Mouse (Mus musculus): ENCODE measurements around the gene Tubd1. TPM values are rescaled to one million over a fixed set of nuclear protein-coding genes. Genes with fewer than 3 reads are reported as not detected.

Tubd1 gene
- polyA plus RNA-seq, 1 experiment from 2014 or later, result 14.1 TPM

DNA sequence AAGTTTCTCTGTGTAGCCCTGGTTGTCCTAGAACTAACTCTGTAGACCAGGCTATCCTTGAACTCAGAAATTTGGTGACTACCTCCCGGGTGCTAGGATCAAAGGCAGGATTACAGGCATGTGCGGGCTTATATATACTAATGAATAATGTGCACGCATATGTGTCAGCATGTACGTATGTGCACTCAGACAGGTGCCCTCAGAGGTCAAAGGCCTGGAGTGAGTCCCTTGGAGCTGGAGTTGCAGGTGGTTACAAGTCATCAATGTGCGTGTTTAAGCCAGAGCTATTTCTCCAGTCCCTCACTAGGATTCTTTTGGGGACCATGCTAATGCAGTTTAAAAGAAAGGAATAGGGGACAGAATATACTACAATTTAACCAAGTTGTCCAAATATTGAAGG lies 53.4 kb downstream of the Tubd1 start:
- WGBS, result 91% methylated on average over 5 of the region's 5 CpGs
- no peak for DNase-seq (ENCODE audit: extremely low spot score, low spot score)

DNA sequence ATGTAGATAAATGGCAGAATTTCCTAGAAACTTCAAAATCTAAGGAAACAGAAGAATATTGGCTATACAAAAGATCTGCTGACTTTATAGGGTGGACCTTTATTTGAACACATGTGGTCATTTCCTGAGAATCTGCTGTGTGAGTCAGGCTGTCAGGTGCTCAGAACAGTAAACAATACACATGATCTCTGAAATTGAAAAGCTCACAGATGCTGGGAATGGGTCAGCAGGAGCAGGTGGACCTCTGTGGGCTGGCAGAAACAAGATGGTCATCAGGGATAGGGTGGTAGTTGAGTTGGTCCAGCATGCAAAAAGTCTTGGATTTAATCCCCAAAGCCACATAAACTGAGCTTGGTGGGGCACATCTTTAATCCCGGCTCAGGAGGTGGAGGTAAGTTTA lies 53.8 kb downstream of the Tubd1 start:
- 88% methylated on average over 1 of the region's 1 CpGs for WGBS
- DNase-seq (ENCODE audit: extremely low spot score, low spot score), result no peak
- Histone ChIP-seq H3K27ac (no peak overlapping the region), H3K4me3 (no peak overlapping the region), H3K27me3 (ENCODE audit: poor library complexity, severe bottlenecking) (no peaks in the 10 kb centered on the region), H3K36me3 (replicated peaks) (peaks cover 15% of the 10 kb centered on the region), H3K4me1 (no peaks in the 10 kb centered on the region), H3K9me3 (no peaks in the 10 kb centered on the region)

More for the DNA sequence above, 53.4 kb downstream of the Tubd1 start:
- Histone ChIP-seq H3K4me3 (no peak overlapping the region), H3K36me3 (replicated peaks) (peaks cover 13% of the 10 kb centered on the region), H3K27ac (no peak overlapping the region), H3K4me1 (peaks cover 2% of the 10 kb centered on the region; the same call in 1 of the 2 replicates), H3K27me3 (ENCODE audit: poor library complexity, severe bottlenecking) (no peaks in the 10 kb centered on the region), H3K9me3 (no peaks in the 10 kb centered on the region)

DNA sequence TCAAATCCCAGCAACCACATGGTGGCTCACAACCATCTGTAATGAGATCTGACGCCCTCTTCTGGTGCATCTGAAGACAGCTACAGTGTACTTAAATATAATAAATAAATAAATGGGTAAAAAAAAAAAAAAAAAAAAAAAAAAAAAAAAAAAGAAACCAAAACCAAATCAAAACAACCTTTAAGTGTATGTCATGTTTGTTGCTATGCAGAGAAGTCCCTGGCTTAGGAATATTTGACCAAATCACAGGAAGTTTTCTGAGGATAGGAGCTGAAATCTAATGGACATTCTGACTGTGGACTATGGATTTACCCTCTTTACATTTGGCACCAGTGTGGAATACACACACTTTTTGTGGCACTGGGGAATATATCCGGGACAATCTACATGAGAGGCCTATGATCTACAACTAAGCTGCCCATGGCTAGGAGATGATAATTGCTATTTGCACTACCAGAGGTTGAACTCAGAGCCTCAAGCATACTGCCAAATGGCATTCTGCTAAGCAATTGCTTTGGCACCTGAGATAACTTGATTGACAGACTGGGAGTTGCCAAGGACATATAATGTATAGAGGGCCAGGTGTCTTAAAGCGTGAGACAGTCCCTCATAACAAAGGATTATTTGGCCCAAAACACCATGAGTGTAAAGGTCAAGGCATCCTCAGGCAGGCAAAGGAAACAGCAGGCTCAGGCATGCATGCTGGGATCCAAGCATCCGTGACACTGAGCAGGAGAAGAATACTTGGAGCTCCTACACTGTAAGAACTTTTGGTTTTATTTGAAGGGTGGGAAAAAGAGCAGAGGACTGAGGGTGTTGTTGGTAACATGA lies 54.8 kb downstream of the Tubd1 start:
- Histone ChIP-seq H3K36me3 (replicated peaks) (peaks cover 15% of the 10 kb centered on the region), H3K27ac (no peak overlapping the region), H3K27me3 (ENCODE audit: poor library complexity, severe bottlenecking) (no peaks in the 10 kb centered on the region), H3K4me3 (no peak overlapping the region), H3K4me1 (no peaks in the 10 kb centered on the region), H3K9me3 (no peaks in the 10 kb centered on the region)
- no peak for DNase-seq (ENCODE audit: extremely low spot score, low spot score)
- 80% methylated on average over 4 of the region's 4 CpGs for WGBS

DNA sequence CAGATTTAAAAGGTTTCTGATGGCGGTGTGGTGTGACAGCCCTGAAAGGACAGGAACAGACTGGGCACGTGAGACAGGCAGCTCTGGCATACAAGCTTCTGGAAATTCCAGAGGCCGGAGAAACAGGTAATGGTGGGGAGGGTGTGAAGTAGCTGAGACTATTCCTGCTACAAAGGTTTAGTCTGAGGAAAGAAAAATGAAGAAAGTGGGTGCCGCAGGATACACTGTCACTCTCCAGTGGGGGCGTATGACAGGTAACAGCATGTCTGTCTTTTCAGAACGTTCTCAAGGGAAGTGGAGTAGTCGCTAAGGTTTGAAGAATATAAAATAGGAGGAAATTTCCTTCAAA lies 55.4 kb downstream of the Tubd1 start:
- Histone ChIP-seq H3K27me3 (ENCODE audit: poor library complexity, severe bottlenecking) (no peaks in the 10 kb centered on the region), H3K27ac (no peak overlapping the region), H3K4me1 (no peaks in the 10 kb centered on the region), H3K9me3 (no peaks in the 10 kb centered on the region), H3K36me3 (replicated peaks) (peaks cover 15% of the 10 kb centered on the region), H3K4me3 (no peak overlapping the region)
- WGBS, result 93% methylated on average over 7 of the region's 7 CpGs
- no peak for DNase-seq (ENCODE audit: extremely low spot score, low spot score)

- WGBS, result 69% methylated on average over 3 of the region's 3 CpGs
- H3K4me3 ChIP-seq, result no peak overlapping the region
These were observed 57.3 kb downstream of the Tubd1 start for GRCm38 (mm10) chr11:86602116-86602515.

DNA sequence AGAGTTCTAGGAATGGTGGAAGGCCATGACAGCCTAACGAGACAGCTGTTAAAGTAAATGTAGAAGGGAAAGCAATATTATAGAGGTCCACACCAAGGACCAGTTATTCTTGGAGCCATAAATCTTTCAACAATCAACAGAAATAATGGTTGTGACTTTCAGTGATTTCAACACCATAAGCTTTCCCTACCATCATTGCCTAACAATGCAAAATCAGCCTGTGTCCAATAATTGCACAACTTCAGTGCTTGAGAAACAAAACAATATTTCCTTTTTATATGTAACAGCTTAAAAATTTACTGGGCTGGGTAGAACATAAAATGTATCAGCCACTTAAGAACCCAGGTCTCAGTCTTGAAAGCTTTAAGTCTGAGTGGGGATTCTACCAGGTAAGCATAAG lies 58.9 kb downstream of the Tubd1 start:
- Histone ChIP-seq H3K27ac (no peak overlapping the region), H3K9me3 (no peaks in the 10 kb centered on the region), H3K4me1 (no peaks in the 10 kb centered on the region), H3K27me3 (ENCODE audit: poor library complexity, severe bottlenecking) (no peaks in the 10 kb centered on the region), H3K36me3 (replicated peaks) (peaks cover 31% of the 10 kb centered on the region), H3K4me3 (no peak overlapping the region)
- no peak for DNase-seq (ENCODE audit: extremely low spot score, low spot score)
- WGBS, result 88% methylated on average over 1 of the region's 1 CpGs

More at GRCm38 (mm10) chr11:86602116-86602515, 57.3 kb downstream of the Tubd1 start:
- peaks cover 28% of the 10 kb centered on the region for H3K36me3 ChIP-seq (replicated peaks)
- H3K9me3 ChIP-seq, result no peaks in the 10 kb centered on the region
- no peak for DNase-seq (ENCODE audit: extremely low spot score, low spot score)
- no peaks in the 10 kb centered on the region for H3K4me1 ChIP-seq
- no peak overlapping the region for H3K27ac ChIP-seq
- no peaks in the 10 kb centered on the region for H3K27me3 ChIP-seq (ENCODE audit: poor library complexity, severe bottlenecking)

- DNase-seq (ENCODE audit: extremely low spot score, low spot score), result no peak
- 92% methylated on average over 3 of the region's 3 CpGs for WGBS
- Histone ChIP-seq H3K27me3 (ENCODE audit: poor library complexity, severe bottlenecking) (no peaks in the 10 kb centered on the region), H3K4me1 (no peaks in the 10 kb centered on the region), H3K9me3 (no peaks in the 10 kb centered on the region), H3K27ac (no peak overlapping the region), H3K36me3 (replicated peaks) (peaks cover 31% of the 10 kb centered on the region), H3K4me3 (no peak overlapping the region)
These were observed 59.5 kb downstream of the Tubd1 start for GRCm38 (mm10) chr11:86604289-86604688.

DNA sequence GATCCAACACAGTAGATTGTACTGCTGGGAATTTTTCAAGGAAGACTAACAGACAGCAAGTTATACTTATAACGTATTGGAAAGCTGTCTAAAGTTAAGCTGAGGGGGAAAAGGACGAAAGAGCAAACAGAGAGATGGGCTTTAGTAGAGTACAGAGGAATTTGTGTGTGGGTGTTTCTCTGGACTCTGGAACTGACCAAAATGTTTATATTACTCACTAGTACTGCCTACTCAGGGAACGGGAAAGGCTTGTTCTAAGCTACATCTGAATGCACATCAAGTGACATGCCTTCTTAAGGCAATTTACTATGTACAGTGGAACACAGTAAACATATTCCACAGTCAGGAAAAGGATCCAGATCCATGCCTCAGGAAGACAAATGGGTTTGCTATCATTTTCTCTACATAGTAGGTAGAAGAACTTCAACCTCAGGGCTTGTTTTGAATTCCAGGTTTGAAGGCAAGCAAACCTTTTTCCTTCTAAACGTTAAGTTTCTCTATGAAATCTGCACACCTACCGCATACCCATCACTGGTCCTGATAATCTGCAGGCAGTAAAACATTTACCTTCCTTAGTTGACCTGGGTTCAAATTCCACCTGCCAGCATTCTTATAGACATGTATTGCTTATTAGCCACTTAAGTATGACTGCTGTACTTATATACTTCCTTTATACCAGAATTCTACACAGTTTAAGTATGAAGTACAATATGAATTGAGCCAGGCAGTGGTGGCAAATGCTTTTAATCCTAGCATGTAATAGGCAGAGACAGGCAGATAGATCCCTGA lies 60.1 kb downstream of the Tubd1 start:
- Histone ChIP-seq H3K36me3 (replicated peaks) (peaks cover 27% of the 10 kb centered on the region), H3K4me1 (no peaks in the 10 kb centered on the region), H3K9me3 (no peaks in the 10 kb centered on the region), H3K27ac (no peak overlapping the region), H3K4me3 (no peak overlapping the region), H3K27me3 (ENCODE audit: poor library complexity, severe bottlenecking) (no peaks in the 10 kb centered on the region)
- 92% methylated on average over 5 of the region's 5 CpGs for WGBS
- DNase-seq (ENCODE audit: extremely low spot score, low spot score), result no peak

DNA sequence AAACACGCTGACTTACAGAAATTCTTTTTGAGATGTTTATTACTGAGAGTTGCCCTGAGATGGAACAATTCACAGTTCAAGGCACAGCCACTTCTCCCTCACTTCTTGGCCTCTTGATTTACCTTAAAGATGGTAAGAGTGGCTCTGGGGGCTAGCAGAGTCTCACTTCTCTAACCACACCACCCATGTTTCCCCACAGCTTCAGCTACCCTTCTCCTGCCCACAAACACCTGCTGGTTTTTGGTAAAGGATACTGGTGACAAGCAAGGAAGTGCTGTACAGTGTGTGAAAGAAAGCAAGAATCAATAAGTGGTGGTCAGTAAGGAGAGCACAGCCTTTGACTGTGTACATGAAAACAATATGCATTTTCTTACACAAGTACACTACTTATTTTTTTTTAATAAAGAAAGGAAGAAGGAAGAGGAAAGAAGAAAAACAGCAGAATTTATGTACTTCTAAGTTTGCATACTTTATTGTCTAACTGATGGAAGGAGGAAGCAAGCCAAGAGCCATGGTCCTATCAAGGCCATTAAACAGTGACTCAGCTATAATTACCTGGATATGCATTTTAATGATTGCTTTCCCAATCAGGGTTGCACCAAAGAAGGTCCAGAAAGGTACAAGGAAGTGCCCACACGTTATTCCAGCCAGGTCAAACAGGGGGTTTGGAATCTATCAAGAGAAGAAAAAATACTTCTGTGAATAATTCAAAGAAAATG lies 62.0 kb downstream of the Tubd1 start:
- no peaks in the 10 kb centered on the region for H3K9me3 ChIP-seq
- DNase-seq (ENCODE audit: extremely low spot score, low spot score), result no peak
- H3K27me3 ChIP-seq (ENCODE audit: poor library complexity, severe bottlenecking), result no peaks in the 10 kb centered on the region
- no peak overlapping the region for H3K4me3 ChIP-seq
- no peaks in the 10 kb centered on the region for H3K4me1 ChIP-seq
- WGBS, result 89% methylated on average over 2 of the region's 2 CpGs
- peaks cover 28% of the 10 kb centered on the region for H3K36me3 ChIP-seq (replicated peaks)
- H3K27ac ChIP-seq, result no peak overlapping the region

DNA sequence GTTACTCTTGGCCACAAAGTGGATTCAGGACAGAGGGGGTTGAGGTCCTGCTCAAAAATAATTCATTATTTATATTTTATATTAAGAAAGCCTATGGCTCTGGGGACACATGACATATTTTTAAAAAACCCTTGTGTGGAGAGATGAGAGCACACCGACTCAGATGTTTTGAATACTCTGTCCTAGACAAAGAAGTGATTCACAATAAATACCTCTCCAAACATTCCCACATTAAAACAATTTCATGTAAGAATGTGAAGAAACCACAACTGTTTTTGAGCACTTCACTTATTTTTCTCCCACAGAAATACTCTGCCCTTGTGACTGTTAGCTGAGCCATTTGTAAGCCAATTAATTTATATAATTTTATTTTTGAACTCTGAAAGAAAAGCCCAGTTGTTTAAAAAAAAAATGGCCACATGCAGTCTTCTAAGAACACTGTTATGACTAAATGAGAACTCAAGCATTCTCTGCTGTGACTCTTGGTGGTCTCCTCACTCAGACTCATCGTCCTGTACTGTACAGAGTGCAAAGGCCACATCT lies 63.1 kb downstream of the Tubd1 start:
- no peaks in the 10 kb centered on the region for H3K9me3 ChIP-seq
- H3K36me3 ChIP-seq (replicated peaks), result peaks cover 25% of the 10 kb centered on the region
- no peaks in the 10 kb centered on the region for H3K27me3 ChIP-seq (ENCODE audit: poor library complexity, severe bottlenecking)
- no peak overlapping the region for H3K27ac ChIP-seq
- no peak for DNase-seq (ENCODE audit: extremely low spot score, low spot score)
- no peak overlapping the region for H3K4me3 ChIP-seq
- no peaks in the 10 kb centered on the region for H3K4me1 ChIP-seq
- 86% methylated on average over 2 of the region's 2 CpGs for WGBS

DNA sequence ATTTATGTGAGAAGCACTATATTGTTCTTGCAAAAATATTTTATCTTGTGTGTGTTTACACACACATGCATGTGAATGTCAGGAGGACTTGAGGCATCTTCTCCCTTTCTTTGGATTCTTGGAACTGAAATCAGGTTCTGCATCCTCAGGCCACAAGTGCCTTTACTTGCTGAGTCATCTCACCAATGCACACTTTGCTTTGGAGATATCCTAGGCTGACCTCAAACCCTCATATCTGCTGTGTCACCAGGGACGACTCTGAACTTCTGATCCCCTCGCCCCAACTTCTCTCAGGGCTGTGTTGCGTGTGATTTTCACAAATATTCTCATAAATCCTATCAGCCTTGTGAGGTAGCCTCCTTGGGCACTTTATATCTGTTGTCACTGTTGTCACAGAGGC lies 65.4 kb downstream of the Tubd1 start:
- no peaks in the 10 kb centered on the region for H3K27me3 ChIP-seq (ENCODE audit: poor library complexity, severe bottlenecking)
- WGBS, result 90% methylated on average over 3 of the region's 3 CpGs
- peaks cover 20% of the 10 kb centered on the region for H3K36me3 ChIP-seq (replicated peaks)
- no peak overlapping the region for H3K4me3 ChIP-seq
- DNase-seq (ENCODE audit: extremely low spot score, low spot score), result no peak
- no peaks in the 10 kb centered on the region for H3K9me3 ChIP-seq
- H3K27ac ChIP-seq, result no peak overlapping the region
- no peaks in the 10 kb centered on the region for H3K4me1 ChIP-seq

DNA sequence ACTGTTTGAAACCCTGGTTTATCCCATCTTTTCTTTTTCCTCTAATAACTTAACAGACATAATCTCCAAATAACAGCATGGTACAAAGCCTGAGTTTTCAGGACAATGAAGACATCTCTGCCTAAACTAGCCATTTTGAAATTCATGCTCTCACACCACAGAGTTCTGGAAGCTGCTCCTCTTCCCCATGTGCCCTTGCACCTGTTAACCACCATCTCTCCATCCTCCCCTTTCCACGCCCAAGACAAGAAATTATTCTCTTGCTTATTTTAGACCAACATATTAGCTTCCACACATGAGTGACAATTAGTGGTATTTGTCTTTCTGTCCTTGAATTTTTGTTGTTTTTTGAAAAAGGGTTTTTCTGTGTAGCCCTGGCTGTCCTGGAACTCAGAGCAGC lies 67.2 kb downstream of the Tubd1 start:
- Histone ChIP-seq H3K27ac (no peak overlapping the region), H3K4me1 (no peaks in the 10 kb centered on the region), H3K27me3 (ENCODE audit: poor library complexity, severe bottlenecking) (no peaks in the 10 kb centered on the region), H3K4me3 (no peak overlapping the region), H3K9me3 (no peaks in the 10 kb centered on the region), H3K36me3 (replicated peaks) (peaks cover 16% of the 10 kb centered on the region)
- 91% methylated on average over 1 of the region's 1 CpGs for WGBS
- no peak for DNase-seq (ENCODE audit: extremely low spot score, low spot score)

All from forebrain, embryonic 10.5 days (tissue).